Mouse (Mus musculus) heart, postnatal 0 days (tissue): ENCODE measurements around the gene Defa23. TPM values are rescaled to one million over a fixed set of nuclear protein-coding genes. Genes with fewer than 3 reads are reported as not detected.
A peak's percentile ranks its signal among the peaks of the same experiment; 100 is the strongest.
"Not testable (repeated sequence)": the region's sequence is repeated elsewhere in the genome, so short reads cannot be mapped to it uniquely, and the experiment has no call there.

Experiments used
- ATAC-seq: fragments of 200-750 bp; cut with Nextera tagmentation; 2 replicates; pipeline ENCODE4 v1.8.0; 2017; ENCODE audit warnings: low read depth, moderate number of reproducible peaks, moderate library complexity; ENCODE audit not compliant: insufficient read depth
- DNase-seq: peaks from one replicate; pipeline ENCODE4 v3.0.0-alpha.2; 2016; ENCODE audit warnings: low spot score
- H3K27ac ChIP-seq: fragments of 300-500 bp; sonication (generic); 2 replicates; pipeline ENCODE4 v1.5.1; 2014; ENCODE audit warnings: low read depth, mild to moderate bottlenecking
- H3K27me3 ChIP-seq: fragments of 300-500 bp; sonication (generic); 2 replicates; pipeline ENCODE4 v1.6.1; 2014; ENCODE audit warnings: low read length, mixed read lengths; ENCODE audit not compliant: control insufficient read depth, insufficient read depth
- H3K36me3 ChIP-seq: fragments of 300-500 bp; sonication (generic); replicated peaks from 2 replicates; pipeline ENCODE4 v1.6.1; 2014; ENCODE audit warnings: low read length, mixed read lengths; ENCODE audit not compliant: control insufficient read depth, insufficient read depth
- H3K4me1 ChIP-seq: fragments of 300-500 bp; sonication (generic); 2 replicates; pipeline ENCODE4 v1.6.1; 2014; ENCODE audit warnings: antibody characterized with exemption; ENCODE audit not compliant: control insufficient read depth, insufficient read depth
- H3K4me2 ChIP-seq: fragments of 300-500 bp; sonication (generic); 2 replicates; pipeline ENCODE4 v1.6.1; 2014; ENCODE audit warnings: low read depth, mild to moderate bottlenecking, low read length, moderate library complexity
- H3K4me3 ChIP-seq: fragments of 300-500 bp; sonication (generic); 2 replicates; pipeline ENCODE4 v1.5.1; 2014; ENCODE audit warnings: low read depth, low read length
- H3K9ac ChIP-seq: fragments of 300-500 bp; sonication (generic); replicated peaks from 2 replicates; pipeline ENCODE4 v1.6.1; 2014; ENCODE audit warnings: low read depth, low read length, mixed read lengths
- H3K9me3 ChIP-seq: fragments of 300-500 bp; sonication (generic); replicated peaks from 2 replicates; pipeline ENCODE4 v1.6.1; 2016; ENCODE audit warnings: low read length; ENCODE audit not compliant: control insufficient read depth
- CTCF ChIP-seq: IDR thresholded peaks from 2 replicates; pipeline ENCODE4 v1.5.1; 2016; ENCODE audit warnings: antibody characterized with exemption, control low read depth, low read depth
- EP300 ChIP-seq: IDR thresholded peaks from 2 replicates; pipeline ENCODE4 v1.6.1; 2016; ENCODE audit warnings: antibody characterized with exemption, low read depth
- WGBS: fragments of 180-500 bp; shearing (Covaris S2); extraction: QIAGEN DNeasy Blood & Tissue Kit; methylation state at CpG from one replicate; pipeline ENCODE4 v1.1.7; 2014; 5-methylcytosine and 5-hydroxymethylcytosine counted together
- polyA plus RNA-seq: library from polyadenylated mRNA; unstranded; fragments of >200 nt; fragmentation: Nextera tagmentation; extraction: Ambion mirVana; gene quantifications from 2 replicates; pipeline ENCODE4 v1.2.1, GENCODE M21; 2015
- total RNA-seq: library from RNA; depleted of rRNA; stranded (reverse); fragments of >200 nt; gene quantifications from 2 replicates; pipeline ENCODE4 v1.2.3, GENCODE M21; 2014; ENCODE audit warnings: low replicate concordance; rRNA removed

Defa23 gene
- total and polyA plus RNA-seq, 2 experiments from 2014 or later, result not detected

- no peak overlapping the region for H3K27ac ChIP-seq
- H3K27me3 ChIP-seq, result no peaks in the 10 kb centered on the region
- ATAC-seq, result no peak
- no peaks in the 10 kb centered on the region for H3K4me1 ChIP-seq
- 26% methylated on average over 4 of the region's 4 CpGs for WGBS
- no peaks in the 10 kb centered on the region for H3K9me3 ChIP-seq
- H3K4me2 ChIP-seq, result no peak overlapping the region
- no peak for DNase-seq
- no peak overlapping the region for H3K4me3 ChIP-seq
- H3K36me3 ChIP-seq, result no peaks in the 10 kb centered on the region
- peak; percentile 13; the same call in 1 of the 2 replicates for TF ChIP-seq CTCF
- TF ChIP-seq EP300, result no peak
- no peak overlapping the region for H3K9ac ChIP-seq
These were observed 38.3 kb downstream of the Defa23 start for GRCm38 (mm10) chr8:21093106-21093505.

GRCm38 (mm10) chr8:21095950-21096349 is 41.1 kb downstream of the Defa23 start, which contains the start of gene Gm14851:
Gene Gm14851, minus strand, starts transcription at chr8:21096050.
- not testable (repeated sequence) for DNase-seq, H3K27ac ChIP-seq, ATAC-seq, H3K9ac ChIP-seq, H3K27me3 ChIP-seq, H3K4me3 ChIP-seq, H3K4me2 ChIP-seq, H3K4me1 ChIP-seq, H3K9me3 ChIP-seq, H3K36me3 ChIP-seq
- no CpG with 5 or more reads among the region's 2 CpGs for WGBS

Other genes with a start within 250 kb of the Defa23 start
- not detected in 2 replicates for gene Defb33, start 162.4 kb upstream of the Defa23 start, total RNA-seq
- not detected in 2 replicates for gene Defb33, start 162.4 kb upstream of the Defa23 start, polyA plus RNA-seq
- not detected in 2 replicates for gene Gm15056, start 152.4 kb upstream of the Defa23 start, total RNA-seq
- gene Gm15056, start 152.4 kb upstream of the Defa23 start, polyA plus RNA-seq, result not detected in 2 replicates
- not detected in 2 replicates for gene Gm6040, start 133.0 kb upstream of the Defa23 start, total RNA-seq
- gene Gm6040, start 133.0 kb upstream of the Defa23 start, polyA plus RNA-seq, result not detected in 2 replicates
- not detected in 2 replicates for gene AY761185, start 110.3 kb upstream of the Defa23 start, total RNA-seq
- not detected in 2 replicates for gene AY761185, start 110.3 kb upstream of the Defa23 start, polyA plus RNA-seq
- gene Defa21, start 29.5 kb upstream of the Defa23 start, total RNA-seq, result not detected in 2 replicates
- gene Defa21, start 29.5 kb upstream of the Defa23 start, polyA plus RNA-seq, result not detected in 2 replicates
- gene Defa35, start 10.0 kb downstream of the Defa23 start, total RNA-seq, result not detected in 2 replicates
- not detected in 2 replicates for gene Defa35, start 10.0 kb downstream of the Defa23 start, polyA plus RNA-seq
- gene Defa25, start 29.4 kb downstream of the Defa23 start, total RNA-seq, result not detected in 2 replicates
- not detected in 2 replicates for gene Defa25, start 29.4 kb downstream of the Defa23 start, polyA plus RNA-seq
- gene Gm14851, start 41.0 kb downstream of the Defa23 start, total RNA-seq, result not detected in 2 replicates
- not detected in 2 replicates for gene Gm14851, start 41.0 kb downstream of the Defa23 start, polyA plus RNA-seq
- gene Defa30, start 79.6 kb downstream of the Defa23 start, total RNA-seq, result not detected in 2 replicates
- gene Defa30, start 79.6 kb downstream of the Defa23 start, polyA plus RNA-seq, result not detected in 2 replicates
- not detected in 2 replicates for gene Defa22, start 107.2 kb downstream of the Defa23 start, total RNA-seq
- not detected in 2 replicates for gene Defa22, start 107.2 kb downstream of the Defa23 start, polyA plus RNA-seq
- not detected in 2 replicates for gene Defa31, start 136.6 kb downstream of the Defa23 start, total RNA-seq
- not detected in 2 replicates for gene Defa31, start 136.6 kb downstream of the Defa23 start, polyA plus RNA-seq
- not detected in 2 replicates for gene Gm15293, start 146.5 kb downstream of the Defa23 start, total RNA-seq
- gene Gm15293, start 146.5 kb downstream of the Defa23 start, polyA plus RNA-seq, result not detected in 2 replicates
- not detected in 2 replicates for gene Gm15292, start 194.7 kb downstream of the Defa23 start, total RNA-seq
- gene Gm15292, start 194.7 kb downstream of the Defa23 start, polyA plus RNA-seq, result not detected in 2 replicates